Mouse (Mus musculus) embryo, embryonic 9.5 days (tissue): Measurements from ENCODE around the gene Glis1.

ENCODE experiments used
- DNase-seq: peaks from one replicate; pipeline ENCODE4 v3.0.0-alpha.2; 2017; ENCODE audit errors: extremely low spot score

The Glis1 gene

GRCm38 (mm10) chr4:107684130-107684529, 249.7 kb downstream of the Glis1 start, which contains the start of gene Dmrtb1:
TSS of gene Dmrtb1 (minus strand) at chr4:107684230.
- DNase-seq = no peak
